Mouse (Mus musculus) thymus, adult 2 months (tissue): ENCODE measurements around the gene Clcnkb. TPM values are rescaled to one million over a fixed set of nuclear protein-coding genes. Genes with fewer than 3 reads are reported as not detected.
A peak's percentile ranks its signal among the peaks of the same experiment; 100 is the strongest.

Source experiments
- DNase-seq: peaks from one replicate; pipeline ENCODE4 v3.0.0; 2021
- H3K27ac ChIP-seq: fragments of 200-500 bp; 2 replicates; pipeline ENCODE4 v1.5.1; 2012; ENCODE audit warnings: low read length, control low read depth; ENCODE audit not compliant: control insufficient read depth, insufficient read depth
- H3K27me3 ChIP-seq: fragments of 200-500 bp; 2 replicates; pipeline ENCODE4 v1.6.1; 2012; ENCODE audit warnings: mild to moderate bottlenecking, low read length, moderate library complexity, mixed read lengths; ENCODE audit not compliant: control insufficient read depth, insufficient read depth
- H3K36me3 ChIP-seq: fragments of 200-500 bp; 2 replicates; pipeline ENCODE4 v1.6.1; 2012; ENCODE audit warnings: mild to moderate bottlenecking, low read length, moderate library complexity; ENCODE audit not compliant: control insufficient read depth, insufficient read depth
- H3K4me1 ChIP-seq: fragments of 200-500 bp; replicated peaks from 2 replicates; pipeline ENCODE4 v1.6.1; 2012; ENCODE audit warnings: low read length; ENCODE audit not compliant: control insufficient read depth, insufficient read depth
- H3K4me3 ChIP-seq: fragments of 200-500 bp; 2 replicates; pipeline ENCODE4 v1.5.1; 2012; ENCODE audit warnings: mild to moderate bottlenecking, low read length, control low read depth, moderate library complexity; ENCODE audit not compliant: control insufficient read depth, insufficient read depth
- CTCF ChIP-seq: fragments of 200-500 bp; IDR thresholded peaks from 2 replicates; pipeline ENCODE4 v1.5.1; 2012; ENCODE audit warnings: mild to moderate bottlenecking, control low read depth, low read length, moderate library complexity, borderline replicate concordance; ENCODE audit not compliant: control insufficient read depth, poor library complexity, insufficient read depth; ENCODE audit errors: extremely low read depth
- POLR2A ChIP-seq: fragments of 200-500 bp; IDR thresholded peaks from 2 replicates; pipeline ENCODE4 v1.6.1; 2012; ENCODE audit warnings: mild to moderate bottlenecking, low read length, control low read depth, moderate library complexity; ENCODE audit not compliant: control insufficient read depth, poor library complexity, insufficient read depth; ENCODE audit errors: extremely low read depth
- WGBS: fragments of 180-500 bp; shearing (Covaris S2); methylation state at CpG from one replicate; pipeline ENCODE4 v1.1.7; 2018; 5-methylcytosine and 5-hydroxymethylcytosine counted together
- polyA plus RNA-seq: library from polyadenylated mRNA; depleted of rRNA; stranded (reverse); fragments of >200 nt; gene quantifications from 2 replicates; pipeline ENCODE4 v1.2.3, GENCODE M21; 2012

Gene Clcnkb
- polyA plus RNA-seq, 1 experiment = 0.27 TPM

DNA sequence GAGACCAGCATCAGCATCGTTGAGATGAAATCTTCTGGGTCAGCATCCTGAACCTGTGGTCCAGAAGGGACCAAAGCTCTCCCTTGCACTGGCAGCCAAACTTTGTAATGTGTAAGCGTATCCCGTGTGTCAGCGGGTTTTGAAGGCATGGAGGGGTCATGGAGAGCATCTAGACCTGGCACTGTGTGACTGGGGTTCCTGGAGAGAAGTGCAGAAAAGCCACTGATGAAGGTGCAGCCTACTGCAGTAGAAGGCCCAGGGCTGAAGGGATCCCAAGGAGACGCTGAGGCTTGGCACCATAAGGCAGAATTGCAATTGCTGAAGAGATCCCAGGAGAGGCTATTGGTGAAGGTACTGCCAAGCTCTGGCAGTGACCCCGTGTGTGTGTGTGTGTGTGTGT is 13.6 kb upstream of the Clcnkb start:
- no peak for DNase-seq
- Histone ChIP-seq H3K4me3 (no peak overlapping the region), H3K27me3 (no peaks in the 10 kb centered on the region), H3K27ac (no peak overlapping the region), H3K4me1 (peaks cover 15% of the 10 kb centered on the region), H3K36me3 (no peaks in the 10 kb centered on the region)
- no peak for TF ChIP-seq POLR2A
- no peak for TF ChIP-seq CTCF
- 81% methylated on average over 6 of the region's 6 CpGs for WGBS

DNA sequence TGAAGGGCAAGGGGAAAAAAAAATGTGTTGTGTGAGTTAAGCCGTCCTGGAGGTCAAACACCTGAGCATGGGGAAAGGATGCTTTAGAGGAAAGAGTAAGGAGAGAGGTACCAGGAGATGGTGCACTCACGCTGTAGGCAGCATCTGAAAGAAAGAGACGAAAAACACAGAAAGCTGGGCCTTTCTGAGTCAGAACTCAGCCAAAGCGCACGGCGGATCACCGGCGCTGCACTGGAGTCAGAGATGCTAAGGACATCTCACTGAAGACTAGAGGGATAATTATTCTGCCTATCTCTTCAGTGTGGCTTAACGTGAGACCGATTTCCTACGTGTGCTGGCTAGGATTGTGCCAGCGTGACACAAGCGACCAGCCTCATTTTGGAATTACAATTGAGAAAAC is 12.1 kb upstream of the Clcnkb start:
- 95% methylated on average over 13 of the region's 13 CpGs for WGBS
- Histone ChIP-seq H3K27me3 (no peaks in the 10 kb centered on the region), H3K27ac (no peak overlapping the region), H3K36me3 (no peaks in the 10 kb centered on the region), H3K4me3 (no peak overlapping the region), H3K4me1 (peaks cover 15% of the 10 kb centered on the region)
- no peak for DNase-seq
- TF ChIP-seq CTCF = no peak
- TF ChIP-seq POLR2A = no peak

DNA sequence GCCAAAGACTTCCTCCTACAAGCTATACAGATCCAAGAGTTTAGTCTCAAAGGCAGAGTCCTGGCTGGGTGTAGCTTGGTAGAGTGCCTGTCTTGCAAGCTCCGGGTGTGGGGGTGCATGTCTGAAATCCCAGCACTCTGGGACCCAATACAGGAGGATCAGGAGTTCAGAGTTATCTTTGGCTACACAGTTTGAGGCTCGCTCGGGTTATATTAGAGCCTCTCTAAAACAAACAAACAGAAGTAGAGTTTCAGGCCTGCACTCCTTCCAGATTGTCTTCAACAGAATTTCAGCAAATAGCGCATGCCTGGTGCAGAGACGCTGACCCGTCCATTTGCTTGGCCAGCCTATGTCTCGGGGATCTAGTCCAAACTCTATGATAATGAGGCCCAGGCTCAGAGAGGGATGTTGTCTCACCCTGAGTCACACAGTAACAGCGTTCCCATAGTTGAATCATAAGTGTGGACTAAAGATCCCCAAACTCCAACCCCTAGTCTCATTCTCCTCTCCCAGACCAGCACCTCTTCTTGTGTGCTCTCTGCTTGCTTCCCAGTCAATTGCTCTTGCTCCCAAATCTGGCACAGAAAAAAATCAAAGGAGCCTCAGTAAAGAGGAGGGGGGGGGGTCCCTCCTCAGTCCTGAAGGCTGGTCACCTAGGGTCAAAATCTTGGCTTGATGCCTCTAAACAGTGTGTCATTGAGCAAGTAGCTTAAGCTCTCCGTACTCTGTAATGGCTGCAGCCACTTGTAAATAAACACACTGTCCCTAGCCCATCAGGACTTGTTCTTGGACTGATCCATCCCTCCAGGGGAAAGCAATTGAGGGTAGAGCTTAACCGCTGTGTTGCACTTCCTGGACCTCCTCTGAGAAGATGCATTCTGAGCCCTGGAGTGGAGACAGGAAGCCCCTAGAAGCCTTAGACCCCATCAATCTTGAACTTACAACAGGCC is 11.3 kb upstream of the Clcnkb start:
- TF ChIP-seq POLR2A = no peak
- no peak for TF ChIP-seq CTCF
- Histone ChIP-seq H3K27me3 (no peaks in the 10 kb centered on the region), H3K4me1 (peaks cover 15% of the 10 kb centered on the region), H3K36me3 (no peaks in the 10 kb centered on the region), H3K27ac (no peak overlapping the region), H3K4me3 (no peak overlapping the region)
- DNase-seq = no peak
- WGBS = 92% methylated on average over 10 of the region's 10 CpGs

DNA sequence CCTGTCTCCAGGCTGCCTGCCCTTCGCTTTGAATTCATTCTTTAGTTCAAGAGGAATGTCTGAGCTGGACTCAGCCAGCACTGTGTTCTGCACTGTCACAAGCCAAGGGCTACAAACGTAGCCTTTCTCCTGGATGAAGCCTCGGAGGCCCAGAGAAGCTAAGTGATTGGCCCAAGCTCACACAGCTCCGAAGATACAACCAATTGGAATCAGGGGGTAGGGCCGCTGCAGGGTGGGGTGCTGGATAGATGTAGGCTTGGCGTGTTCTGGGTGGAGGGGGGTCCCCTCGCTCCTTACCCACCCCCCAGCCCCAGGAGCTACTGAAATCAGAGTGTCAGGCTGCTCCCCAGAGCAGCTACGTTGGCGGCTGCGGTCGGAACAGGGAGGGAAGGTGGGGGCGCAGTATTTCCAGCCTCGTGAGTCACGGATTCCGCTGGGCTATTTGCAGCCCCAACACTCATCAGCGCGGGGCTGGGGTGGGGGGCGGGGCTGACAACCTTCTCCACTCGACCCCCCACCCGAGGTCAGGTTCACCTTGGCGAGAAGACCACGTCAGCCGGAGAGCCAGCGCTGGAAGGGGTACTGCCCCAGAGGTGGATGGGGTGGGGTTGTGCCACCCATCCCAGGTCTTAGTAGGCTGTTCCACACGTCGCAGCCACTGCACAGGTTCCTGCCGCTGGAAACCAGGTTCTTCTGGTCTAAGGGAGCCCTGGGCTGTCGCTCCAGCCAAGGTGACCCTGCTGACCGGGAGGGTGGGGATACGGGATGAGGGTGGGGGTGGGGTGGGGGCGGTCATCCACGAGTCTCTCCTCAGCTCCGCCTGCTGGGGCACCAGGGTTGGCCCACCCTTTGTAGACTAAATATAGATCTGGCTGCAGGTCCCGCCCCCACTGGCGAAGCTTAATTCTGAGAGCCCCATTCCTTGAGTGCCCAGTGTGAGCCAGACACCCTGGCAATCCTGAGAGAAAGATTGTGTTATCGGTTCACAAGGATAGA is 10.0 kb upstream of the Clcnkb start:
- no peak overlapping the region for H3K27ac ChIP-seq
- DNase-seq = peak; percentile 36

DNA sequence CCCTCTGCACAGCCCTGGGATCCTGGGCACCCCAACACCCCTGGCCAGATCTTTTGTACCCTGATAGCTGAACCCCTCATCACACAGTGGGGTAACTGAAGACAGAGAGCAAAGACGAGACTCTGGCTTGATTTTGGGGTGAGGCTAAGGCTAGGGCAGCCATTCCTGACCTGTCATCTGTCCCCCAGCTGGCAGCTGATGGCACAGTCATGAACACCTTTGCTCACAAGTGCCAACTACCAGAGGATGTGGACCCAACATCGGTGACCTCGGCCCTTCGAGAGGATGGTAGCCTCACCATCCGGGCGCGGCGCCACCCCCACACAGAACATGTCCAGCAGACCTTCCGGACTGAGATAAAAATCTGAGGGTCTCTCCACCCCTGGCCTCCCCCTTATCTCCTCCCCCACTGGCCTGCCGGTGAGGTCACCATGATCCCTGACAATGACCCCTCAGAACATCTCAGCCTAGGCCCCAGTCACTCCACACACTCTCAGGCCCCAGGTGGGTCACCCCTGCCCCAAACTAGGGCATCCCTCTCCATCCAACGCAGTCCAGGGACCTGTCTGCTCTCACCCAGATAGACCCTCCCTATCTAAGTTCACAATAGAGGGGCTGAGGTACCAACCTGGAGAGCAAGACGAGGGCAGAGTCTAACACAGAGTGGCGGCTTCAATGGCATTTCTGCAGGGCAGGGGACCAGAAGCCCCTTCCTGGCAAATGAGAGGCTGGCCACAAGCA is 8.0 kb upstream of the Clcnkb start:
- Histone ChIP-seq H3K4me3 (no peak overlapping the region), H3K27ac (no peak overlapping the region), H3K27me3 (no peaks in the 10 kb centered on the region), H3K36me3 (no peaks in the 10 kb centered on the region), H3K4me1 (peaks cover 27% of the 10 kb centered on the region)
- TF ChIP-seq POLR2A (no peak), CTCF (no peak)
- WGBS = 94% methylated on average over 13 of the region's 13 CpGs
- DNase-seq = no peak

More for the DNA sequence above, 10.0 kb upstream of the Clcnkb start:
- no peak for TF ChIP-seq CTCF
- Histone ChIP-seq H3K36me3 (no peaks in the 10 kb centered on the region), H3K4me3 (peak overlapping the region; percentile 24; the same call in 1 of the 2 replicates), H3K4me1 (peaks cover 12% of the 10 kb centered on the region), H3K27me3 (no peaks in the 10 kb centered on the region)
- 10% methylated on average over 36 of the region's 36 CpGs for WGBS

DNA sequence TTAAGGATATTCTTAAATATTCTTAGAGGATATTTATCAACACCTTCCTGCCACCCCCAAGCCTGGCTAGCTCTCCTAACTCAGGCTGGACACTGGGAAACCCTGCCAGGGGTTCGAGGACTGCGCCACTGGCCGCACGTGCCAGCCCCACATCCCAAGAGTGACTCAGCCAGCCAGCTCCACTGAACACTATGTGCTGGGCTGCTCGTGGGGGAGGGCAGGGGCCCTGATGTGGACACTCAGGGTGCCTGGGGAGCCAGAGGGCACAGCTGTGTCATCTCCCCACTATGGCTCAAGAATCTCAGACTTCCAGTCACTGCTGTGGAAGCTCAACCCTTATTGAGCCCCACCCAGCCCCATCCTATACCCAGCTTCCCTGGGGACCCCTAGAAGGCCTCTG is 7.5 kb upstream of the Clcnkb start:
- no peaks in the 10 kb centered on the region for H3K36me3 ChIP-seq
- no peak overlapping the region for H3K27ac ChIP-seq
- TF ChIP-seq CTCF (no peak), POLR2A (no peak)
- no peak overlapping the region for H3K4me3 ChIP-seq
- WGBS = 92% methylated on average over 5 of the region's 5 CpGs
- DNase-seq = no peak
- H3K4me1 ChIP-seq = peaks cover 27% of the 10 kb centered on the region
- no peaks in the 10 kb centered on the region for H3K27me3 ChIP-seq
